Mouse (Mus musculus): ENCODE data around the gene Gm8914.
"Not testable (repeated sequence)": the region's sequence is repeated elsewhere in the genome, so short reads cannot be mapped to it uniquely, and the experiment has no call there.

Gene Gm8914

DNA sequence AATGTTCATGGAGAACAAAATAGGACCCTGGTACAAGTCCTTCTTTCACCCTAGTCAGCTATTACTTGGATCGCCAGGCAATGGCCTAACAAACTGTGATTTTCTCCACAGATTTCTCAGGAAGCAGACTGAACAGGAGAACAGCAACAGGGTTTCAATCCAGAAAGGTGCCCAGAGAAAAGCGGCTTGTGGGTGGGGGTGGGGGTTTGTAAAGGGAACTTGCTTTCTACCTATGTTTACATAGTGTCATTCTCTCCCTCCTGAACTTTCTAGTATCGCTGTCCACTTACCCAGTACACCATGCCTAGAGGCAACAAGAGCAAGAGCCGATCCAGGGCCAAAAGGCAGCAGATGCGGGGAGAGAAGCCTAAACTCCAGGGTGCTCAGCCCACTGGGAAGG is at the start of gene Gm8914:
Gene Gm8914 (plus strand): TSS at position 301 of the 400 bp plus-strand sequence.
- in situ Hi-C loops (cut with MboI; ENCODE audit: unreplicated experiment in 2 of 2) = not testable (repeated sequence)
